Mouse (Mus musculus): Measurements from ENCODE around the gene Tmem185b.
A peak's percentile ranks its signal among the peaks of the same experiment; 100 is the strongest.

Tmem185b gene

DNA sequence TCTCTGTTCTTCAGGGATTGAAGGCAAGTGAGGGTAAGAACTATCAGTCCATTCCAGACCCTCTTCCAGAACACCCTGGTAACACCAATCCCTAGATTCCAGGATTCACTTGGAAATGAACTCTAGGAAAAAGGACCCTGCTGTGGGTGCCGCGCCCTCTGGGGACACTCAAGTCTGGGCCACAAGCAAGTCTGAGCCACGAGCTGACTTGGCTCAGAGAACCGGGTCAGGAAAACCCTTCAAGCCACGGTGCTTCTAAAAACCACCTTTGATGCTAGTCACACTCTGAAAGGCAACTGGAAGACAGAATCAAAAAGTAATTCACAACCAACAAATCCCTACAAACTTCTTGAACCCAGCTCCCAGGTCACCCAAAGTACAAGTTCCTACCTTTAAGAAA lies 22.2 kb upstream of the Tmem185b start:
- DNase-seq (ENCODE audit: low spot score), result no peak

DNA sequence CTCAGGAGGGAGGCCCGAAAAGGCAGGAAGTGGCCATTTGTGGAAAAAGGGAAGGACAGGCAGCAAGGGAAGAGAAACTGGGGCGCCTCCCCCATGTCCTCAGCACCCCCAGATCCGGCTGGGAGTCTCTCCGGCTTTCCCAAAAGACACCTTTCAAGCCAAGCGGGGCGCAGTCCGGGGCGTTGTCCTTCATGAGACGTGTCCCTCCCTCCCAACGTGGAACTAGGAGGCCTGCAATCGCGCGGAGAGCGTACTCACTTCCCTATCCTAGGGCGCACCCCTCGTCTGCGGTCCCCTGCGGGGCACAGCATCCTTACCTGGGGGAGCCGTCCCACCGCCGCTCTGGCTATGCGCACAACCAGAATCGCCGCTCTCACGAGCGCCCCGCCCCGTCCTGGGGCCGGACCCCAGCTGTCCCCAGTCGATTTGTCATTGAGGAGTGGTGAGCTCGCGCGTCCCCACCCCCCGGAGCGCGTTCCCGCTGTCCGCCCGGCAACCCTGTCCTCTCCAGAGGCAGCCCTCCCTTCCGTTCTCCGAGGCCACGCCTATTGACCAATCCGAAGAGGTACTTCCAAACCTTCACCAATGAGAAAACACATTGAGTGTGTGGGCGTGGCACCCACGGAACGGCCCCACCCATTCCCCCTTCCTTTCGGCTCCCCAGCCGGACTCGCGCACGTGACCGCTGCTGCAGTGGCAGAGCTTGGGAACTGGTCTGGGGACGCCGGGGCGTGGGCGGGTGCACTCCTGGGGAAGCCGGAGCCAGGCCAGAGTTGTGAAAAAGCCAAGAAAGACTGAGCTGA lies 21.5 kb upstream of the Tmem185b start, which contains the start of gene Ralb:
Gene Ralb, minus strand, starts transcription at position 535 of the 803 bp plus-strand sequence.
- peak; percentile 80 for DNase-seq (ENCODE audit: low spot score)

DNA sequence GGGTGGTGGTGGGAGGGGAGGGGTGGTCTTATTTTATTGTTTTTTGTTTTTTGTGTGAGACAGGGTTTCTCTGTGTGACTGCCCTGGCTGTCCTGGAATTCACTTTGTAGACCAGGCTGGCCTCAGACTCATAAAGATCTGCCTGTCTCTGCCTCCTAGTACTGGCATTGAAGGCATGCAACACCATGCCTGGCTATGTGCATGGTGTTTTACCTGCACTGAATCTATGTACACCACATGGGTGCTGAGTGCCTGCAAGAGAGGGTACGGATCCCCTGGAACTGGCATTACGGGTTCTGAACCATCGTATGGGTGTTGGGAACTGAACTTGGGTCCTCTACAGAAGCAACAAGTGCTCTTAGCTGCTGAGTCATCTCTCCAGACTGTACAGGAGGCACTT lies 20.0 kb upstream of the Tmem185b start:
- no peak for DNase-seq (ENCODE audit: low spot score)

DNA sequence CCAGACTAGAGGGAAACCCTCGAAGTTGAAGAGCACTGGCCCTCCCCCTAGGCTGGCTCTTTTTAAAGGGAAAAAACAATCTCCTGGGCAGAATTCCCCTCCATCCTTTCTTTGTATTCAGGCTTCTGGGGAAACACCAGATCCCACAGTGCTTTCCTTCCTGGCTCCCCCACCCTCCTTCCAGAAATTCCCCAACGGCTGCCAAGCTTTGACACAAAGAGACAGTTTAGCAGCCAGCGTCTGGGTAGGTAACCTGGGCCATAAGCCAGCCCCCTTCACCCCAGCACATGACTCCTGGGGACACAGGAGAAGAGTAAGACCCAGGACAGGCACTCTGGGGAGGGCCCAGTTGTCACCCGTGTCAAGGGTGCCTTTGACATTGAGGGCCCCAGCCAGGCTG lies 17.4 kb upstream of the Tmem185b start:
- DNase-seq (ENCODE audit: low spot score), result no peak

DNA sequence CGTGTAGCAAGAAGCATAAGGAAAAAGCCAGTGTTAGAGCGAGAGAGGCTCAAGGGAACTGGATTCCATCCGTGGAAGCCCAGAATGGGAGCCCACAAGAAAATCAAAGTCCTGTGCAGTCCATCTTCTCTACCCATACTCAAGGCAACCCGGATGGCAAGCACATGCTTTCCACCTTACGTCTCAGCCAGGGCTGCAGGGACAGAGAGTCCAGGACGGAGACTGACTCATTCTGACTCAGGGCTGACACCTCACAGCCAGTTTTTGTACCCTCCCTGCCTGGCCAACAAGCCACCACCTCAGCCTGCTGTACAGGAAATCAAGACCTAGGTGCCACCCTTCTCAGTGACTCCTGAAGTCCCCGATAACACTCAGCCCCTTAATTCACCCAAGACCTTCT lies 16.5 kb upstream of the Tmem185b start:
- DNase-seq (ENCODE audit: low spot score), result no peak

DNA sequence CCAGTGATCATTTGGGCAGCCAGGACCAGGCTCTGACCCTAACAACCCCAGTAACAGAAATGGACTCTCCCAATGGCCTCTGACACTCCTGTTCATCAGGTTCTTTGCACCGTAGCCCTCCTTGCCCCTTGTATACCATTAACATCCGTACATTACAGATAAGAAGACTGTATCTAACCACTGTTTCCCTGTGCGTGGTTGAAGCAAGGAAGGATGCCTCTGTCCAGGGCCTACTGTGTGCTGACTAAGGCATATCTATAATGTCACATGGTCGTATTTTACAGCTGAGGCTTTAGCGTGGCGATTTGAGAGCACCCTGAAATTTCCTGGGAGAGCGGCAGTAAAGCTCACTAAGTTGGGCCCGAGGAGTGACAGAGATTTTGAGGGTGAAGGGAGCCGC lies 15.6 kb upstream of the Tmem185b start:
- DNase-seq (ENCODE audit: low spot score), result no peak

DNA sequence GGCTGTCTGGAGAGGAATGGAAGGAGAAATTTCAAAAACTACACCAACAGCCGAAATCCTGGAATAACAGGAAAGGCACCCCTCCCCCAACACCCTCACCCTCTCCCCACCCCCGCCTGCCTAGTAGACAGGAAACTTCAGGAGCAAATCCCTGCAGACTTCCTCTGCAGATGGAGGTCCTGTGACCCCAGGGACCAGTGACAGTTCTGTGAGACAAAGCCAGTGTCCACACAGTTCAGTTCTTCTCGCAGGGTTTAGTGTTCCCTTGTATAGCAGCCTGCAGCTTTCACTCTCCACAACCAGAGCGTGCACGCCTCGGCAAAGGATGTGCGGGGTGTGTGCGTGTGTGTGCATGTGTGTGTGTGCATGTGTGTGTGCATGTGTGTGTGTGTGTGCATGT lies 15.1 kb upstream of the Tmem185b start:
- no peak for DNase-seq (ENCODE audit: low spot score)

DNA sequence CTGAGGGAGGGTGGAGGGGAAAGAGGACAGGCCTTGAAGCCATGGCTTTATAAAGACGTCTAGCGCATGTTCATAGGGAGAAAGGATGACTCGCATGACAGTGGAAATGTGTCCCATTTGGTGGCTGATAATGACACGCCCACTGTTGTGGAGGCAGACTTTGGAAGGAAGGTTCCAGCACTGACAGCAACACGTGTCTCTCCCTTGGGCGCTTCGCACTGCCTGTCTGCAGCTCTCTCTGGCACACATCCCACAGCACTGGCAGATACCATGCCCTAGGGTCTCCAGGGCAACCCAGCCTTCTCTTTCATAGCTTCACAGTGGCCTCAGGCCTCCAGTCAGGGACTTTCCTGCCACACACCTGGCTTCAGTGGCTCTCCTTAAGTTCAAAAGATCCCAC lies 7.9 kb upstream of the Tmem185b start:
- no peak for DNase-seq (ENCODE audit: low spot score)

DNA sequence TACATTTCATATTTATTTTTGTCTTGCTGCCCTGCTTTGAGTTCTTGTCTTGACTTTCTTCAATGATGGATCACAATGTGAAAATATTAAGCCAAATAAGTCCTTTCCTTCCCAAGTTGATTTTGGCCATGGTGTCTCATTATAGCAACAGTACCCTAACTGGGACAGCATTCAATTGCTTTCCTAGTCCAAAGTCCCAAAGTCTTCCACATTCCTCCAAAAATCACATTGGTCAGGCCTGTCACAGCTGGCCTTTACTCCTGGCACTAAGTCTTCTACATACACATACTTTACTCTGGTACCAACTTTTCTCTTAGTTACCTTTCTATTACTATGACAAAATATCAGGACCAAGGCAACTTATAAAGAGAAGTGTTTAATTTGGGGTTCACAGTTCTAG lies 7.2 kb upstream of the Tmem185b start:
- DNase-seq (ENCODE audit: low spot score), result no peak

DNA sequence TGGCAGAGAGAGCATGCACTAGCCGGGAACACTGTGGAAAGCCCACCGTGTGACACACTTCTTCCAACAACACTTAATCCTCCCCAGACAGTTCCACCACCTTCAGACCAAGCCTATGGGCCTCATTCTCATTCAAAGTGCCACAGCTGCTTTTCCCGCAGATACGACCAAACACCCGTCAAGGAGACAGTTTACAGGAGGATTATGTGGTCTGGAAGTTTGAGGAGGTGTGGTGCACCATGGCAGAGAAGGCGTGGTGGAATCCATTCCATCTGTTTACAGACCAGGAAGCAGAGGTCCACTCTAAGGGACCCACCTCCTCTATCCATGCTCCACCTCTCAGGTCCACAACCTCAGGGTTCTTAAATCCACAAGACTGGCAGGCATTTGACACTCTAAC lies 6.7 kb upstream of the Tmem185b start:
- no peak for DNase-seq (ENCODE audit: low spot score)

DNA sequence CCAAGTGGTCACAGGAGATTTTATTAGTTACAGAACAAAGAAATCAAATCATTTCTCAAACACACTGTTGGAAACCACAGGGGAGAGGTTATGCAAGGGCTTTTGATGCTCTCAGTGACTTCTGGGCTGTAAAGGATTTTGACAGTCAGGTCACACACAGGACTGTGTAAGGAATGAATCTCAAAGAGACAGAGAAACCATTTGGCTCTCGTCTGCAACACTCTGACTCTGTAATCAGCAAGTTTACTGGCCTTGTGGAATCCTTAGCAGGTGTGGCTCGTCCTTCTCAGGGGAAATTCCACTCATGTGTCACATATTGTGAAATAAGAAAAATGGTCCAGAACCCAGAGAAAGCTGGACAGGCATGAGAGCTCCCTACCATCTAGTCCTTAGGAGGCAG lies 4.9 kb upstream of the Tmem185b start:
- no peak for DNase-seq (ENCODE audit: low spot score)

DNA sequence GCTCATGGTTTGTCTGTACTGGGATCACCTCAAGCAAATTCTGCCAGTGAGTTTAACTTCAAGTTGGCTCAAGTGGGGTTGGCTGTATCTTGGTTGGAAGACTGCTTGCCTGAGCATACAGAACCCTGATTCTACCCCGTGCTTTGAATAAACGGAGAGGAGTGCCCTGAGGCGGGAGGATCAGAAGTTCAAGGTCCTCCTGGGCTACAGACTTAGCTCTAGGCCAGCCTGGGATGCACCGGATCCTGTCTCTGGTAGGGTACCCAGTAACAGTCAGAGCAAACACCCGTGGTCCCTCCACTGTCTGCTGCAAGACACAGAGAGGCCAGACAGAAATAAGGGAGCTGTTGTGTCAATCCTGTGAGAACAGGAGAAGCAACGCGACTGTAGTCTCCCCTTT lies 4.3 kb upstream of the Tmem185b start:
- DNase-seq (ENCODE audit: low spot score), result no peak

DNA sequence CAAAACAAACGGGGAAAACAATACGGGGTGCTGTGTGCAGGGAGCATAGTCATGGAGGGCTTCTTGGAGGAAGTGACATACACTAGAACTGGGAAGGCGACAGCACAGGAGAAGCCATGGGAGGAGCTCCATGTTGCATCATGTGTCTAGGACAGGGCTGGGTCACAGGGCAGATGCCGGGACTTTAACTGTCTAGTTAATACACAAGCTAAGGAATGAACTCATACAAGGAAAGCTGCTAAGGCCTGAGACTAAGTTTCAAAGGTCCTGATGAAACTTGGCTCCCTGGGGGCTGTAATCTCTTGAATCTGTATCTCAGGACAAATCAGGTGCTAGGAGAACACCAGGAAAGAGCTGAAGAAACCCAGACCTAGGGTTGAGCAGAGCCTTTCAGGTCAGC lies 3.2 kb upstream of the Tmem185b start:
- DNase-seq (ENCODE audit: low spot score), result no peak

DNA sequence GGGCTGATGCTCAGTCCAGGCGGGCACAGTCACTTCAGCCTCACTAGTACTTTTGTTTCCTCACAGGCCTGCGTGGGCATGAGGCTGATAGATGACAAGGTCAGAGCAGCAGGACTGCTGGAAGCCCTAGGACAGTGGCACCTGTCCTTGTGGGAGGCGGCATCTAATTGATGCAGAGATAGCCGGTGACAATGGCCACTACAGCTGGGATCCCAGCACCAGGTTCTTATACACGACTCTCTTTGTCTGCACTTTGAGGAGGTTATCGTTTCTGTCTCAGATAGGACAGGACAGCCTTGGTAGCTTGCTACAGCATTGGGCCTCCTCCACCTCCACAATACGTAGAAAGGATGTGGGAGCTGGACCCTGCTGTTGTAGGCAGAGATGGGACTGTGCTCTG lies 2.6 kb upstream of the Tmem185b start:
- DNase-seq (ENCODE audit: low spot score), result no peak

DNA sequence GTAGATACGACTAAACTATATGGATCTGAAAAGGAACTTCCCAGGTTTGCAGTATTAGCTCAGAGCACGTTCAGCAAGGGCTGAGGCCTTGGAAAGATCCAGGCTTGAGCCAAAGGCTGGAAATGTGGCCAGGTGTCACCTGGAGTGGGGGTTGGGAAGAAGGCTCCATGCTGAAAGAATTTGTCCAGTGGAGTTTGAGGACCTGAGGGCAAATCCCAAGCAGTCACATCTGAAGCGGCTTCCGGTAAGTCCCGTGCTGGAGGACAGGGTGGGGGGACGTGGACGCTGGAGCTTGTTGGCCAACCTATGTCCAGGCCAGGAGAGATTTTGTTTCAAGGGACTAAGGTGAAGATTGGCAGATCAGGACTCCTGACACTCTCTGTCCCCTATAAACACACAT lies 2.1 kb upstream of the Tmem185b start:
- DNase-seq (ENCODE audit: low spot score), result no peak

DNA sequence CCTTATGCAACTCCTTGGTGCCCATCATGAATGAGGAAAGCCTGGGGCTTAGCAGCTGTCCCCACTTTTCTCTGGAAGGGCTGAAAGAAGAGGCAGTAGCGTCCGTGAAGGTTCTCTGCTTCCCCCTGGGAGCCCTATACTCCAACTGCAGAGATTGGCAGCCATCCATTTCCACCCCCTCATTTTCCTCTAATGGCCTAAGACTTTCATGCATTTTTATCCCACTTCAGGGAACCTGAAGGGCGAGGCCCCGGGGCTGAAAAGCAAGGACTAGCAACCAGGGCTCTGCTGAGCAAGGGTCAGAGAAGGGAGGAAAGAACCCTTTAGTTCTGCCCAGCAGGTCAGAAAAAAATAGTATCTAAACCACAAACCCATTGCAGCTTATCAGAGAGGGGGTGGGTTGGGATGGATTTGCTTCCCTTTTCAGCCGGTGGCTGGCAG lies 936 bp upstream of the Tmem185b start:
- no peak for DNase-seq (ENCODE audit: low spot score)

DNA sequence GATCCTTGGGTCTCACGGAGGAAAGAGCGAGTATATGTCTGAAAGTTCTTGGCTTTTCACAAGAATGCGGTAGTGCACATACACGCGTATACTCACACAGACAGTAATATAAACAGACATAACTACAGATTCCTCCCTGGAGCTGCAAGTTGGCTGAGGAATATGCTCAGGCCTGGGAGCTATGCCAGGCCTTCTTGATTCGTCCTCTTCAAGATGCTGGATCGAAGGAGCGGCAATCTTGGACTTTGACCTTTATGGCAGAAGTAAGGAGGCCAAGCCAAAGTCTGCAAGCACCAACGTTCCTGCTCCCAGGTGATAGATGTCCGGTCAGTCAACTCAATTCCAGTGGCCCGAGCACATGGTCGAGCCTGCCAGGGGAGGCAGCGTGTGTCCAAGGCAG lies 5.0 kb downstream of the Tmem185b start:
- no peak for DNase-seq (ENCODE audit: low spot score)

DNA sequence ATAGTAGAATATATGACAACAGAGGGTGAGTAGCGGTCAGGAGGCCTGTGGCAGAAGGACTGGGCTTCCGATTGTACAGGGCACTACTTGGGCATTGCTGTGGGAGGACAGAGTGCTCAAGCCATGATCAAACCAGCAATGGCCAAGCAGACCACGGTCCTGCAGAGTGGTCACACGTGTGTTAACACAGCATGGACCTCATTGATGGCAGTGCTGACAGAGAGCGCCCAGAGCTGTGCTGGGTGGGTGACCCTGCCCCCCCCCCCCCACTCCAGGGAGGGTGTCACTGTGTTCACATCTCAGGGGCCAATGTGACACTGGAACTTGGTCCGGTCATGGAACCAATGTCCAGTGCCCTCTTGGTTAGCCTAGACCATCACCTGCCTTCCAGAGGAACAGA lies 6.2 kb downstream of the Tmem185b start:
- DNase-seq (ENCODE audit: low spot score), result no peak

DNA sequence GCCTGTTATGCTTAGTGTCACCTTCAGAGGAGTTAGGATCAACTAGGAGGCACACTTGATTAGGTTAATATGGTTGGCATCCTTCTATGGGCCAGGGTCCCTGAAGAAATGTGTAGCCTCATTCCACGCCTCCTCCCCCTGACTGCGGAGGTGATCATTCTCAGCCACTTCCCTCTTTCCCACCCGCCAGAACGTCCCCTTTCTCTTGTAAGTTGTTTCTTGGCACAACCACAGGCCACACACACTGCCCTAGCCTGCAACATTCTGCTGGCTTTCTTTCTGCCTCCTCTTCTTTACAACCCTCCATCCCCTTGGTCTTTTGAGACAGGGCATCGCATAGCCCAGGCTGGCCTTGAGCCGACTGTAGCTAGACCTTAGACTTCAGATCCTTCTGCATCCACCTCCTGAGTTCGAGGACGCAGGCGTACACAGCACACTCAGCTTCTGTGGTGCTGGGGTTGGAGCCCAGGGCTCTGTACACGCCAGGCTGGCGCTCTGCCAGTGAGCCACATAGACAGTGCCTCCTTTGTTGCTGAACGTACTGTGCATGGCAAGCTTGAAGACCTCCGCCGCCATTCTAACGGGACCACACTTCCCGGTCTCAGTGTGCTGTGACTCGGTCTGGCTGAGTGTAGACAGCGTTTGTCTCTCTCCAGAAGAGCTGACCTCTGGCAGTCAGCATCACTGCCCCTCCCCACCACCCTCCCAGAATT lies 7.3 kb downstream of the Tmem185b start:
- DNase-seq (ENCODE audit: low spot score), result no peak

DNA sequence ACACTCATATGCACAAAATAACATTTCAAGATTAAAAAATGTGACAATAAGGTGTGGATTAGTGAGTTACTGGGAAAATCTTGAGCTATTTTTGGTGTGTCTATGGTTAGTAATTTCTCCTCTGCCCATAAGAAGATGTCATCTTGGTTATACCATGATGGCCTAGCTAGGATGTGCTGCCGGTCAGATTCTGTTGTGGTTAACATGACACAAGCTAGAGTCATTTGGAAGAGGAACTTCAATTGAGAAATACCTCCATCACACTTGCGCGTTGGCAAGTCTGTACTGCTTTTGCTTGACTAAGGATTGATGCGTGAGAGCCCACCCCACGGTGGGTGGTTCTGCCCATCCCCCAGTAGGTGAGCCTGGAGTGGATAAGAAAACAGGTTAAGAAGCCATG lies 8.4 kb downstream of the Tmem185b start:
- no peak for DNase-seq (ENCODE audit: low spot score)

DNA sequence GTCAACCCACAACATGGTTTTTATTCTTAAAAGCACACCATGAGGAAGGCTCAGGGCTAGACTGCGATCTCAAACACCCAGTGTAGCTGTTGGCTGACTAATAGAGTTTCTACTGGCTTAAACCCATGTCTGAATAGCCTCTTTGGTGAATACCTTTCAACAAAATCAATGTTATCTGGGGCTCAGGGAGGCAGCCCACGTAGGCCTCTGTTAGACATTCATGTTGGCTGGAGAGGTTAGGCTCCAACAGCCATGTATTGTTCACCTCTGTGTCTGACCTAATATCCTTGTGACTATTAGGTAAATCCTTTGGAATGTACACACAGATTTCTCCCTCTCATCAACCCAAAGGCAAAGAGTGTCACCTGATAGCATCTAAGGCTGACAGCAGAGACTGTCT lies 10.2 kb downstream of the Tmem185b start:
- no peak for DNase-seq (ENCODE audit: low spot score)

DNA sequence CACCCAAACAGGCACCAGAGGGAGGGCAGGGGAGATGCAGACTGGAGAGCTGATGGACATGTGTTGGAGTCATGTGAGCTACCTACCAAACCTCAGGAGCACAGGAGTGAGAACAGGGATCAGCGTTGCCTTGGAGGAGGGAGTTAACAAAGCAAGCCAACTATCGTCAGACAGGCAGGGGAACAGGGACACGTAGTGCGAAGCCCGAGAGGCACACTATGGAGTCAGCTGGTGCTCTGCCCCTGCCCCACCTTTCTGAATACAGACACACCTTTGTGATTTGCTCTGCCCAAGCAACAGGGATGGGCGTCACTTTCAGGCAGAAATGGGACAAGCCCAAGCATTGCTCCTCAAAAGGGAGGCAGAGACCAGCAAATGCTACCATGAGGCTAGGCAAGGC lies 11.7 kb downstream of the Tmem185b start:
- DNase-seq (ENCODE audit: low spot score), result no peak

DNA sequence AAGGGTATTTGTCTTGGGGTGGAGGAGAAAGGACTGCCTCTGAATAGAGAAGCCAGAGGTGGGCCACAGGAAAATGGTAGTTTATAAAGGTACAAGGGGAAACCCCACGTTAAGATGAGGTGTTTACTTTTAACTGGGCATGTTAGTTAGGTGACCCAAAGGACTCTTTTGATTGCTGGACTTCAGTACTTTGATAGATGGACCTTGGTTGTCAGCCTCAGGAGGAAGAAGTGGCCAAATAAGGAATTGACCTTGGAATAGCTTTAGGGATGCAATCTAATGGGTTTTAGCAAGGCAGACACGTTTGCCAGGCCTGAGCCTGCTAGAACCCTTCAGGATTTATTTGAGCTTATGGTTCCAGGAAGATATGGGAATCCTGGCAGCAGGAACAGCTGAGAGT lies 13.3 kb downstream of the Tmem185b start:
- no peak for DNase-seq (ENCODE audit: low spot score)
